Mouse (Mus musculus): ENCODE data around the gene Jmjd1c.

Jmjd1c gene

GRCm38 (mm10) chr10:67183086-67183485 is 87.2 kb downstream of the Jmjd1c start:
- no peak for TF ChIP-seq GATA4 (IDR thresholded peaks at IDR 0.05; ENCODE audit: insufficient replicate concordance, low read length)

- no peak for TF ChIP-seq GATA4 (IDR thresholded peaks at IDR 0.05; ENCODE audit: insufficient replicate concordance, low read length)
Observed at GRCm38 (mm10) chr10:67184441-67185070, 88.6 kb downstream of the Jmjd1c start.

GRCm38 (mm10) chr10:67185491-67186081 is 89.7 kb downstream of the Jmjd1c start:
- no peak for TF ChIP-seq GATA4 (IDR thresholded peaks at IDR 0.05; ENCODE audit: insufficient replicate concordance, low read length)

GRCm38 (mm10) chr10:67186489-67186888 is 90.6 kb downstream of the Jmjd1c start:
- no peak for TF ChIP-seq GATA4 (IDR thresholded peaks at IDR 0.05; ENCODE audit: insufficient replicate concordance, low read length)

GRCm38 (mm10) chr10:67187001-67187453 is 91.1 kb downstream of the Jmjd1c start:
- no peak for TF ChIP-seq GATA4 (IDR thresholded peaks at IDR 0.05; ENCODE audit: insufficient replicate concordance, low read length)

GRCm38 (mm10) chr10:67187952-67188351 is 92.0 kb downstream of the Jmjd1c start:
- TF ChIP-seq GATA4 (IDR thresholded peaks at IDR 0.05; ENCODE audit: insufficient replicate concordance, low read length), result no peak

- TF ChIP-seq GATA4 (IDR thresholded peaks at IDR 0.05; ENCODE audit: insufficient replicate concordance, low read length), result no peak
Observed at GRCm38 (mm10) chr10:67189057-67189456, 93.1 kb downstream of the Jmjd1c start.

GRCm38 (mm10) chr10:67190261-67190660 is 94.3 kb downstream of the Jmjd1c start:
- TF ChIP-seq GATA4 (IDR thresholded peaks at IDR 0.05; ENCODE audit: insufficient replicate concordance, low read length), result no peak

- no peak for TF ChIP-seq GATA4 (IDR thresholded peaks at IDR 0.05; ENCODE audit: insufficient replicate concordance, low read length)
Observed at GRCm38 (mm10) chr10:67192366-67192765, 96.4 kb downstream of the Jmjd1c start.

- TF ChIP-seq GATA4 (IDR thresholded peaks at IDR 0.05; ENCODE audit: insufficient replicate concordance, low read length), result no peak
Observed at GRCm38 (mm10) chr10:67193003-67193652, 97.2 kb downstream of the Jmjd1c start.

- no peak for TF ChIP-seq GATA4 (IDR thresholded peaks at IDR 0.05; ENCODE audit: insufficient replicate concordance, low read length)
Observed at GRCm38 (mm10) chr10:67194046-67194445, 98.1 kb downstream of the Jmjd1c start.

GRCm38 (mm10) chr10:67195671-67196070 is 99.7 kb downstream of the Jmjd1c start:
- no peak for TF ChIP-seq GATA4 (IDR thresholded peaks at IDR 0.05; ENCODE audit: insufficient replicate concordance, low read length)

GRCm38 (mm10) chr10:67197186-67197585 is 101.3 kb downstream of the Jmjd1c start:
- TF ChIP-seq GATA4 (IDR thresholded peaks at IDR 0.05; ENCODE audit: insufficient replicate concordance, low read length), result no peak

GRCm38 (mm10) chr10:67197829-67198228 is 101.9 kb downstream of the Jmjd1c start:
- TF ChIP-seq GATA4 (IDR thresholded peaks at IDR 0.05; ENCODE audit: insufficient replicate concordance, low read length), result no peak

- TF ChIP-seq GATA4 (IDR thresholded peaks at IDR 0.05; ENCODE audit: insufficient replicate concordance, low read length), result no peak
Observed at GRCm38 (mm10) chr10:67201769-67202168, 105.8 kb downstream of the Jmjd1c start.

GRCm38 (mm10) chr10:67202470-67202869 is 106.5 kb downstream of the Jmjd1c start:
- no peak for TF ChIP-seq GATA4 (IDR thresholded peaks at IDR 0.05; ENCODE audit: insufficient replicate concordance, low read length)
